Mouse (Mus musculus) heart, postnatal 0 days (tissue): ENCODE measurements at regions not wholly inside any gene's neighbourhood (a gene's known extent, or its start where the extent isn't known, plus 50 kb on each side); places are given as distances from the start of the nearest gene placed in this dataset.

ENCODE experiments used
- ATAC-seq: fragments of 200-750 bp; cut with Nextera tagmentation; 2 replicates; pipeline ENCODE4 v1.8.0; 2017; ENCODE audit warnings: low read depth, moderate number of reproducible peaks, moderate library complexity; ENCODE audit not compliant: insufficient read depth
- DNase-seq: peaks from one replicate; pipeline ENCODE4 v3.0.0-alpha.2; 2016; ENCODE audit warnings: low spot score
- H3K27ac ChIP-seq: fragments of 300-500 bp; sonication (generic); 2 replicates; pipeline ENCODE4 v1.5.1; 2014; ENCODE audit warnings: low read depth, mild to moderate bottlenecking
- H3K27me3 ChIP-seq: fragments of 300-500 bp; sonication (generic); 2 replicates; pipeline ENCODE4 v1.6.1; 2014; ENCODE audit warnings: low read length, mixed read lengths; ENCODE audit not compliant: control insufficient read depth, insufficient read depth
- H3K36me3 ChIP-seq: fragments of 300-500 bp; sonication (generic); replicated peaks from 2 replicates; pipeline ENCODE4 v1.6.1; 2014; ENCODE audit warnings: low read length, mixed read lengths; ENCODE audit not compliant: control insufficient read depth, insufficient read depth
- H3K4me1 ChIP-seq: fragments of 300-500 bp; sonication (generic); 2 replicates; pipeline ENCODE4 v1.6.1; 2014; ENCODE audit warnings: antibody characterized with exemption; ENCODE audit not compliant: control insufficient read depth, insufficient read depth
- H3K4me2 ChIP-seq: fragments of 300-500 bp; sonication (generic); 2 replicates; pipeline ENCODE4 v1.6.1; 2014; ENCODE audit warnings: low read depth, mild to moderate bottlenecking, low read length, moderate library complexity
- H3K4me3 ChIP-seq: fragments of 300-500 bp; sonication (generic); 2 replicates; pipeline ENCODE4 v1.5.1; 2014; ENCODE audit warnings: low read depth, low read length
- H3K9ac ChIP-seq: fragments of 300-500 bp; sonication (generic); replicated peaks from 2 replicates; pipeline ENCODE4 v1.6.1; 2014; ENCODE audit warnings: low read depth, low read length, mixed read lengths
- H3K9me3 ChIP-seq: fragments of 300-500 bp; sonication (generic); replicated peaks from 2 replicates; pipeline ENCODE4 v1.6.1; 2016; ENCODE audit warnings: low read length; ENCODE audit not compliant: control insufficient read depth
- CTCF ChIP-seq: IDR thresholded peaks from 2 replicates; pipeline ENCODE4 v1.5.1; 2016; ENCODE audit warnings: antibody characterized with exemption, control low read depth, low read depth
- EP300 ChIP-seq: IDR thresholded peaks from 2 replicates; pipeline ENCODE4 v1.6.1; 2016; ENCODE audit warnings: antibody characterized with exemption, low read depth
- WGBS: fragments of 180-500 bp; shearing (Covaris S2); extraction: QIAGEN DNeasy Blood & Tissue Kit; methylation state at CpG from one replicate; pipeline ENCODE4 v1.1.7; 2014; 5-methylcytosine and 5-hydroxymethylcytosine counted together

DNA sequence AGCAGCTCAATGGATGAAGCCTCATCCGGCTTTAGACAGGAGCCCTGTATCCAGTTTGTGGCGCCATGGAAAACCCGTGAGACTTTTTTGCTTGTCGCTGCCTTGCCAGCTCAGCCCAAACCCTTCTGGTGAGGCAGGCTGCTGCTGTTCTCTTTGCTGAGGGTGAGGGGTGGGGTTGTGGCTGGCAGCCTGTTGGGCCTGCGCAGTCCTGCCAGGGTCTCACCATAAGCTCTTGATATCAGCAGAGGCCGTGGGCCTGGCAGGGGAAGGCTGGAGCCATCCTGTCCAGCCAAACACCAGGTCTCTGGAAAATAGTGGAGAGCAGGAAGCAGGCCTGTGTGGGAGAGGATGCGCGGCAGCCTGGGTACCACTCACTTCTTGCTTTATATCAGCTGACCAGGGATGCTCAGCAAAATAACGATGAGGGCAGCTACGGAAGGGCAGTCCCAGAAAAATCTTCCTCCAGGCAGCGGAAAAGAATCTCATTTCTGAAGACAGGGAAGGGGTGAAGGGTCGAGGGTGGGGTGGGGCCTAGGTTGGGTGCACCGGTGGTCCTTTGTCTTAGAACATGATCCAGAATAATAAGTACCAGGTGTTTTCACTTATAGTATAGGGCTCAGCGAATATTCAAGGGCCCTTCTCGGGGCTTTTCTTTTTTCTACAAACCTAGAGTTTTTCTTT, 73.4 kb upstream of the Medag start:
- WGBS, result 60% methylated on average over 15 of the region's 15 CpGs
- Histone ChIP-seq H3K9me3 (no peaks in the 10 kb centered on the region), H3K4me3 (no peak overlapping the region), H3K36me3 (no peaks in the 10 kb centered on the region), H3K27me3 (no peaks in the 10 kb centered on the region), H3K27ac (0 out of 2 replicates have a peak overlapping the region, but pooled peaks have one; percentile 3), H3K9ac (no peak overlapping the region), H3K4me1 (peaks cover 3% of the 10 kb centered on the region; the same call in 1 of the 2 replicates), H3K4me2 (no peak overlapping the region)
- TF ChIP-seq CTCF, result no peak
- no peak for TF ChIP-seq EP300
- DNase-seq, result no peak
- ATAC-seq, result peak; percentile 50; the same call in 1 of the 2 replicates

DNA sequence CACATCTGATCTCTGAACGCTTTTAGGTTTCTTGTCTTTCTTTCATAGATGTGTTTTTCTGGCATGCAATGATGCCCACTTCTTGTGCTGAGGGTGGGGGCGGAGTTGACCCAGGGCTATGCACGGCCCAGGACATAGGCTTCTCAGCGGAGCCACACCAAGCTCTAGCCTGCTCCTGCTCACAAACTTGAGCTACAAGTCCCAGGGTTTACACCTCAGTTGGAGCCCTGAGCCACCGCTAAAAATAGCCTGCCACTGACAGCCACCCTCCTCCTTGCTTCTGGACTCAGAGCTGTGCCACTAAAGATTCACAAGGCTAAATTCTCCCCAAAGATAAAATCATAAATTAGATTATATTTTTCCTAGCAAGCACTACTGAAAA, 72.9 kb upstream of the Medag start:
- Histone ChIP-seq H3K9me3 (no peaks in the 10 kb centered on the region), H3K9ac (no peak overlapping the region), H3K4me3 (no peak overlapping the region), H3K27me3 (no peaks in the 10 kb centered on the region), H3K36me3 (no peaks in the 10 kb centered on the region), H3K4me1 (peaks cover 3% of the 10 kb centered on the region; the same call in 1 of the 2 replicates), H3K27ac (no peak overlapping the region), H3K4me2 (no peak overlapping the region)
- DNase-seq (no peak), ATAC-seq (no peak)
- WGBS, result 39% methylated on average over 5 of the region's 5 CpGs
- no peak for TF ChIP-seq EP300
- no peak for TF ChIP-seq CTCF

DNA sequence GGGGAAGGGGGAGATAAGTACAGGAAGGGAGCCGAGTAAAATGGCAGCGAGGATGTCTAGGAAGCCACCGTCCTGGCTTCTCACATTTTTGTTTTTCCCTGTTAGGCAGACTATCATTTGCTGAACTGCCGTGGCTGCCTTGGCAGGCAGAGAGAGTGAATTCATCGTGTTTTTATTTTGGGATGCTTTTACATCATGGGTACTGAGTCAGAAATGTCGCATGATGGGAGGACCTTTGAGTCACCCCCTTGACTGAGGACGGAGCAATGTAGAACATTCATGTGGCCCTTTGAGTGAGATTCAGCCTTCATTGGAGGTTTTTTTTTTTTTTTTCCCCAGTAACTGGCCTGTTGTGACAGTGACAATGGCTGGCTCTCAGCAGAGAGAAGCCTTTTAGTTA, 71.2 kb upstream of the Medag start:
- ATAC-seq (no peak), DNase-seq (no peak)
- Histone ChIP-seq H3K9me3 (no peaks in the 10 kb centered on the region), H3K9ac (no peak overlapping the region), H3K36me3 (no peaks in the 10 kb centered on the region), H3K4me1 (peaks cover 3% of the 10 kb centered on the region; the same call in 1 of the 2 replicates), H3K27me3 (no peaks in the 10 kb centered on the region), H3K4me2 (no peak overlapping the region), H3K4me3 (no peak overlapping the region), H3K27ac (no peak overlapping the region)
- TF ChIP-seq CTCF, result no peak
- TF ChIP-seq EP300, result no peak
- 60% methylated on average over 7 of the region's 7 CpGs for WGBS

DNA sequence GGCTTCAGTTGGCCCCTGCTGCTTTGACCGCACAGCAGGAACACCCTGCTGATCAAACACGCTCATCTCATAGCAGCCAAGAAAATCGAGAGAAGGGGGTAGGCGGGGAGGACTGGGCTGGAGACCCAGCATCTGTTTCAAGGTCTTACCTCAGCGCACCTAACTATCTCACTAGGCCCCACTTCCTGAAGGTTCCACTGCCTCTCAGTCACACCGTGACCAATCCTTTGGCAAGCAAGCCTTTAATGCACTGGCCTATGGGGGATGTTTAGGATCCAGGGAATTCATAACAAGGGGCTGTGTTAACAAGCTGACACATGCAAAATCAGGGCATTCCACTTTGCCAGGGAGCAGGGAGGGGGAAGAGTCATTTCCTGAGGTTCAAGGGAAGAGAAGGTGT, 70.1 kb upstream of the Medag start:
- H3K27ac ChIP-seq, result no peak overlapping the region
- H3K4me2 ChIP-seq, result no peak overlapping the region
- H3K9me3 ChIP-seq, result no peaks in the 10 kb centered on the region
- TF ChIP-seq CTCF, result no peak
- TF ChIP-seq EP300, result no peak
- ATAC-seq (no peak), DNase-seq (no peak)
- H3K4me1 ChIP-seq, result peaks cover 3% of the 10 kb centered on the region; the same call in 1 of the 2 replicates
- H3K4me3 ChIP-seq, result no peak overlapping the region
- no peaks in the 10 kb centered on the region for H3K27me3 ChIP-seq
- H3K9ac ChIP-seq, result no peak overlapping the region
- H3K36me3 ChIP-seq, result no peaks in the 10 kb centered on the region
- WGBS, result 66% methylated on average over 6 of the region's 6 CpGs

DNA sequence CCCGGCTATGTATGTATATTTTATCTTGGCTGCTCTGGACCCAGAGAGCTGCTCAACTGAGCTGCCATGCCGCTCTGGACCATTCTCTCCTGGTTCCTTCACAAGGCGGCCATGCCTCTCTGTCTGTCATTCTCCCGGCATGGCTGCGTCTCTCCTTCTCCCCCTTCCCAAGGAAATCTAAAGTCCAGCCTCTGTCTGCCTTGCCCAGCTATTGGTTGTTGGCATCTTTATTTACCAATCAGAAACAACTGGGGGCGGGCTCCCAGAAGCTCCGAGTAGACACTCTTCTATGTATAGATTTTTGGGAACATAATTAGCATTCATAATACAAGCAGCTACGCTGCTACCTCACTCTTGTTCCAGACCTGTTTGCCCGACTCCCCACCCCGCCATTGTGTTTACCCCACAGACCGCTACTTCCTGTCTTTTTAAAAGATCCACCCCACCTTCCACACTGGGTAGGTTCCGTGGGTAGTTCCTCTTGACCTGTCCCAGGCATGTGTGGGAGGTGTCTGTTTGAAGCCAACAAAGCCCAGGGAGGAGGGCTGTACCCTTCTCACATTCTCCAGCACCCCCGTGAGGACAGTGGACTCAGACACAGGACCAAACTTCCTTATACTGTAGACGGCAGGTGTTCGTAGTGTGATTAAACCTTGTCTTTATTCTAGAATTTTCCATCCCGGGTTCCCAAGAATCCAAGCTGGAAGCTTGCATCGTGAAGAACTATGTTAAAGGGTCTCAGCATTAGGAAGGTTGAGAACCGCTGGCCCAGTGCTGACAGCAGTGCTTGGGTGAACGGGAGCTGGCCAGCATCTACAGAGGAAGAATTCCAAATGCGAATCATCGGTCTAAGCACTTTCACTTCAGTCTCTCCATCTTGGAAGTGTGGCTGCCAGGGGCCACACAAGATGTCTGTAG, 67.7 kb upstream of the Medag start:
- H3K27me3 ChIP-seq, result no peaks in the 10 kb centered on the region
- no peaks in the 10 kb centered on the region for H3K36me3 ChIP-seq
- WGBS, result 75% methylated on average over 21 of the region's 21 CpGs
- H3K9me3 ChIP-seq, result no peaks in the 10 kb centered on the region
- no peak for TF ChIP-seq CTCF
- TF ChIP-seq EP300, result no peak
- H3K4me1 ChIP-seq, result no peaks in the 10 kb centered on the region
- H3K4me3 ChIP-seq, result no peak overlapping the region
- H3K9ac ChIP-seq, result no peak overlapping the region
- H3K4me2 ChIP-seq, result no peak overlapping the region
- DNase-seq (no peak), ATAC-seq (no peak; the same call in 1 of the 2 replicates)
- no peak overlapping the region for H3K27ac ChIP-seq
